Mouse (Mus musculus): Measurements from ENCODE around the gene Cfap157. TPM values are rescaled to one million over a fixed set of nuclear protein-coding genes. Genes with fewer than 3 reads are reported as not detected.

Gene Cfap157
- polyA plus RNA-seq (2014; fragmentation: Illumina TruSeq; extraction: RNeasy Lipid Tissue Mini Kit (QIAGEN cat#74804); ENCODE audit: low read depth, low replicate concordance), result 11.1 TPM

GRCm38 (mm10) chr2:32784048-32784681 is at the start of gene Cfap157:
Cfap157 (minus strand) TSS chr2:32784428.

GRCm38 (mm10) chr2:32775359-32776074 is 8.7 kb downstream of the Cfap157 start, which contains the start of the genes Ttc16 and Ptrh1:
Ttc16 (minus strand) TSS chr2:32775633.
Ptrh1 (plus strand) TSS chr2:32775786.

GRCm38 (mm10) chr2:32757056-32757845 is 27.0 kb downstream of the Cfap157 start, which contains the start of gene Tor2a:
Tor2a (plus strand) TSS chr2:32757234.

GRCm38 (mm10) chr2:32740916-32741272 is 43.3 kb downstream of the Cfap157 start, which contains the start of gene 6330409D20Rik:
6330409D20Rik (minus strand) TSS chr2:32741016.

Other genes starting within 250 kb of the Cfap157 start
- gene Fam102a, start 249.1 kb downstream of the Cfap157 start, polyA plus RNA-seq (2014; fragmentation: Illumina TruSeq; extraction: RNeasy Lipid Tissue Mini Kit (QIAGEN cat#74804); ENCODE audit: low read depth, low replicate concordance), result 6.6 TPM
- gene Dpm2, start 213.6 kb downstream of the Cfap157 start, polyA plus RNA-seq (2014; fragmentation: Illumina TruSeq; extraction: RNeasy Lipid Tissue Mini Kit (QIAGEN cat#74804); ENCODE audit: low read depth, low replicate concordance), result 4.2 TPM
- 0.97 TPM for gene Pip5kl1, start 209.6 kb downstream of the Cfap157 start, polyA plus RNA-seq (2014; fragmentation: Illumina TruSeq; extraction: RNeasy Lipid Tissue Mini Kit (QIAGEN cat#74804); ENCODE audit: low read depth, low replicate concordance)
- 1.1 TPM for gene 9430097D07Rik, start 208.7 kb downstream of the Cfap157 start, polyA plus RNA-seq (2014; fragmentation: Illumina TruSeq; extraction: RNeasy Lipid Tissue Mini Kit (QIAGEN cat#74804); ENCODE audit: low read depth, low replicate concordance)
- gene St6galnac4, start 197.3 kb downstream of the Cfap157 start, polyA plus RNA-seq (2014; fragmentation: Illumina TruSeq; extraction: RNeasy Lipid Tissue Mini Kit (QIAGEN cat#74804); ENCODE audit: low read depth, low replicate concordance), result 0.25 TPM
- gene St6galnac6, start 184.7 kb downstream of the Cfap157 start, polyA plus RNA-seq (2014; fragmentation: Illumina TruSeq; extraction: RNeasy Lipid Tissue Mini Kit (QIAGEN cat#74804); ENCODE audit: low read depth, low replicate concordance), result 2.9 TPM
- 16.6 TPM for gene Ak1, start 162.7 kb downstream of the Cfap157 start, polyA plus RNA-seq (2014; fragmentation: Illumina TruSeq; extraction: RNeasy Lipid Tissue Mini Kit (QIAGEN cat#74804); ENCODE audit: low read depth, low replicate concordance)
- gene Eng, start 137.8 kb downstream of the Cfap157 start, polyA plus RNA-seq (2014; fragmentation: Illumina TruSeq; extraction: RNeasy Lipid Tissue Mini Kit (QIAGEN cat#74804); ENCODE audit: low read depth, low replicate concordance), result 0.27 TPM
- 1.3 TPM for gene Fpgs, start 80.3 kb downstream of the Cfap157 start, polyA plus RNA-seq (2014; fragmentation: Illumina TruSeq; extraction: RNeasy Lipid Tissue Mini Kit (QIAGEN cat#74804); ENCODE audit: low read depth, low replicate concordance)
- gene Cdk9, start 71.4 kb downstream of the Cfap157 start, polyA plus RNA-seq (2014; fragmentation: Illumina TruSeq; extraction: RNeasy Lipid Tissue Mini Kit (QIAGEN cat#74804); ENCODE audit: low read depth, low replicate concordance), result 35.7 TPM
- gene Sh2d3c, start 63.4 kb downstream of the Cfap157 start, polyA plus RNA-seq (2014; fragmentation: Illumina TruSeq; extraction: RNeasy Lipid Tissue Mini Kit (QIAGEN cat#74804); ENCODE audit: low read depth, low replicate concordance), result not detected
- gene 6330409D20Rik, start 43.4 kb downstream of the Cfap157 start, polyA plus RNA-seq (2014; fragmentation: Illumina TruSeq; extraction: RNeasy Lipid Tissue Mini Kit (QIAGEN cat#74804); ENCODE audit: low read depth, low replicate concordance), result not detected
- 0.64 TPM for gene Tor2a, start 27.2 kb downstream of the Cfap157 start, polyA plus RNA-seq (2014; fragmentation: Illumina TruSeq; extraction: RNeasy Lipid Tissue Mini Kit (QIAGEN cat#74804); ENCODE audit: low read depth, low replicate concordance)
- 21.5 TPM for gene Ttc16, start 8.8 kb downstream of the Cfap157 start, polyA plus RNA-seq (2014; fragmentation: Illumina TruSeq; extraction: RNeasy Lipid Tissue Mini Kit (QIAGEN cat#74804); ENCODE audit: low read depth, low replicate concordance)
- 2.6 TPM for gene Ptrh1, start 8.6 kb downstream of the Cfap157 start, polyA plus RNA-seq (2014; fragmentation: Illumina TruSeq; extraction: RNeasy Lipid Tissue Mini Kit (QIAGEN cat#74804); ENCODE audit: low read depth, low replicate concordance)
- gene Stxbp1, start 62.8 kb upstream of the Cfap157 start, polyA plus RNA-seq (2014; fragmentation: Illumina TruSeq; extraction: RNeasy Lipid Tissue Mini Kit (QIAGEN cat#74804); ENCODE audit: low read depth, low replicate concordance), result 5.9 TPM
- 0.07 TPM for gene Fam129b, start 91.7 kb upstream of the Cfap157 start, polyA plus RNA-seq (2014; fragmentation: Illumina TruSeq; extraction: RNeasy Lipid Tissue Mini Kit (QIAGEN cat#74804); ENCODE audit: low read depth, low replicate concordance)
- 117 TPM for gene Rpl12, start 177.1 kb upstream of the Cfap157 start, polyA plus RNA-seq (2014; fragmentation: Illumina TruSeq; extraction: RNeasy Lipid Tissue Mini Kit (QIAGEN cat#74804); ENCODE audit: low read depth, low replicate concordance)
- 1.7 TPM for gene Lrsam1, start 177.2 kb upstream of the Cfap157 start, polyA plus RNA-seq (2014; fragmentation: Illumina TruSeq; extraction: RNeasy Lipid Tissue Mini Kit (QIAGEN cat#74804); ENCODE audit: low read depth, low replicate concordance)
- 0.25 TPM for gene Slc2a8, start 197.7 kb upstream of the Cfap157 start, polyA plus RNA-seq (2014; fragmentation: Illumina TruSeq; extraction: RNeasy Lipid Tissue Mini Kit (QIAGEN cat#74804); ENCODE audit: low read depth, low replicate concordance)